Mouse (Mus musculus): ENCODE data around the gene Frrs1l. TPM values are rescaled to one million over a fixed set of nuclear protein-coding genes. Genes with fewer than 3 reads are reported as not detected.

Frrs1l gene
- polyA plus RNA-seq, 1 experiment from 2014 or later: 13.8 TPM

DNA sequence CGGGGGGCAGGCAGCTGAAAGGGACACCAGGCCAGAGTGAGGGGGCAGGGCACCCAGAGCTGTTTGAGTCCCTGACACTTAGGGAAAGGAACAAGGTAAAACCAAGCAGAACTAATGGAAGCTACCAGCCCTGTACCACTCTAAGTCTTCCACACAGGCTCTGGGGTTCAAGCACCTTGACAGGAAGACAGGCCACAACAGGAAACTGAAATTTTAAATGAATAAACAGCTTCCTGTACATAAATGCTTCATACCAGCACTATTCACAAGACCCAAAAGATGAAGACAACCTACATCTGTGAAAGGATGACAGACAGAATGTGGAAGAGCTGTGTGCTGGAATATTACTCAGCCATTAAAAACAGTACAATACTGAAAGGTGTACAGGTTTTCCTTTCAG lies 54.9 kb downstream of the Frrs1l start:
- no peak overlapping the region for H3K9ac ChIP-seq (ENCODE audit: low read length)
- no peak for ATAC-seq
- no peak for DNase-seq (ENCODE audit: low spot score)
- WGBS: no CpG with 5 or more reads among the region's 1 CpGs
- peaks cover 24% of the 10 kb centered on the region for H3K36me3 ChIP-seq (ENCODE audit: control insufficient read depth, insufficient read depth, low read length)
- H3K4me3 ChIP-seq (ENCODE audit: low read depth, low read length): no peak overlapping the region
- no peaks in the 10 kb centered on the region for H3K4me1 ChIP-seq (ENCODE audit: control insufficient read depth, insufficient read depth, low read length)
- no peaks in the 10 kb centered on the region for H3K9me3 ChIP-seq (replicated peaks; ENCODE audit: control insufficient read depth, low read length)
- H3K27ac ChIP-seq (ENCODE audit: low read depth, low read length): no peak overlapping the region
- H3K4me2 ChIP-seq (ENCODE audit: low read length): no peak overlapping the region
- no peaks in the 10 kb centered on the region for H3K27me3 ChIP-seq (replicated peaks; ENCODE audit: control insufficient read depth, insufficient read depth, low read length)

DNA sequence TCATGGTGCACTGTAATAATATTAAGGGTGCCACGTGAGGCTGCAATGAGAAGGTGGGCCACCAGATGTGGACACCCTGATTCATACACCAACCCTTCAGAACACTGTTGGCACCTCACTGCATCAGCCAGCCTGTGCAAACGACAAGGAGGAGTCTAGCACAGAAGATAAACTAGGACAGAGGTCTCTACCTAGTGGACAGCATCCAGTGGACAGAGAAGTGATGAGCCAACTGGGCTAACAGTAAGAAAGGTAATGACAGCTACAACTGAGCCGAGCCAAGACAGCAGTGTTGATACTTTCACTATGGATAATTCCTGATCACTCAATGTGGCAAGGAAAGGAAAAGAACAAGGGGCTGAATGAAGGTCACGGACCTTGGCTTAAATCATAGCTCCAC lies 57.0 kb downstream of the Frrs1l start:
- Histone ChIP-seq H3K36me3 (ENCODE audit: control insufficient read depth, insufficient read depth, low read length) (peaks cover 22% of the 10 kb centered on the region), H3K4me3 (ENCODE audit: low read depth, low read length) (no peak overlapping the region), H3K9ac (ENCODE audit: low read length) (no peak overlapping the region), H3K4me1 (ENCODE audit: control insufficient read depth, insufficient read depth, low read length) (no peaks in the 10 kb centered on the region), H3K27me3 (replicated peaks; ENCODE audit: control insufficient read depth, insufficient read depth, low read length) (no peaks in the 10 kb centered on the region), H3K27ac (ENCODE audit: low read depth, low read length) (no peak overlapping the region), H3K9me3 (replicated peaks; ENCODE audit: control insufficient read depth, low read length) (no peaks in the 10 kb centered on the region), H3K4me2 (ENCODE audit: low read length) (no peak overlapping the region)
- 98% methylated on average over 4 of the region's 4 CpGs for WGBS
- ATAC-seq: no peak
- no peak for DNase-seq (ENCODE audit: low spot score)

DNA sequence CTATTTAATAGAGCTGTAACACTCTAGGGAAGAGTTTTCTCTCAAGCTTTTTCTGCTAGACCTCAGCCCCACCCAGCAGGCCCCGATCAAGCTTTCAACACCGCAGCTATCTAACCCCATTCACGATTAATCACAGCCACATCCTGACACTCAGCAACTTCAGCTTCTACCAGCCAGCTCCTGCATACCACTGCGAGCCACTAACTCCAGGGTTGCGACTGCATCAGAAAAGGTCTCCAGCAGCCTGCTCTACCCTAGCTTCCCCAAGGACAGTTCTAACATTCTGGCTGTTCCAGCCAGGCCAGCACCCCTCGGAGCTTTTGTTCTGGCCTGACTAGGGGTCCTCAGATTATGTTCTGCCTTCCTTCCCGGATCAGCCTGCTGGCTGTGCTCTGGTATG lies 58.1 kb downstream of the Frrs1l start:
- Histone ChIP-seq H3K4me1 (ENCODE audit: control insufficient read depth, insufficient read depth, low read length) (no peaks in the 10 kb centered on the region), H3K36me3 (ENCODE audit: control insufficient read depth, insufficient read depth, low read length) (peaks cover 22% of the 10 kb centered on the region), H3K9me3 (replicated peaks; ENCODE audit: control insufficient read depth, low read length) (no peaks in the 10 kb centered on the region), H3K4me3 (ENCODE audit: low read depth, low read length) (no peak overlapping the region), H3K27me3 (replicated peaks; ENCODE audit: control insufficient read depth, insufficient read depth, low read length) (no peaks in the 10 kb centered on the region), H3K4me2 (ENCODE audit: low read length) (no peak overlapping the region), H3K9ac (ENCODE audit: low read length) (no peak overlapping the region), H3K27ac (ENCODE audit: low read depth, low read length) (no peak overlapping the region)
- no peak for ATAC-seq
- WGBS: 52% methylated on average over 7 of the region's 7 CpGs
- no peak for DNase-seq (ENCODE audit: low spot score)

DNA sequence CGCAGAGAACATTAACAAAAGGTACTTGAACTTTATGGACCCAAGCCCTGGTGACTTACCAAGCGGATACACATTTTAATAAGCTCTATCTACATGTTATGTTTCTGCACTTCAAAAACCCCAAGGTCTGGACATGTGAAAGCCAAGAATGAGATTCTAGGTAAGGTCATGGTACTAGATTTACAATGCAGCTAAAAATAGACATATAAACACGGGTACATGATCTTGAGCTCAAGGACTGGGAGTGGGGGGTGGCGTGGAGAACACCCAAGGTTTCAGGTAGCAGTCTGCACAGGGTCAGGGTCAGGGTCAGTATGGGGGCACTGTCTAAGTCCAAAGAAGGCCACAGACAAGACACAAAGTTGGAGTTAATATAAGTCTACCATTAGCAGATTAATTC lies 59.9 kb downstream of the Frrs1l start:
- WGBS: 82% methylated on average over 4 of the region's 4 CpGs
- Histone ChIP-seq H3K36me3 (ENCODE audit: control insufficient read depth, insufficient read depth, low read length) (peaks cover 21% of the 10 kb centered on the region), H3K4me1 (ENCODE audit: control insufficient read depth, insufficient read depth, low read length) (no peaks in the 10 kb centered on the region), H3K27me3 (replicated peaks; ENCODE audit: control insufficient read depth, insufficient read depth, low read length) (no peaks in the 10 kb centered on the region), H3K4me2 (ENCODE audit: low read length) (no peak overlapping the region), H3K9ac (ENCODE audit: low read length) (no peak overlapping the region), H3K4me3 (ENCODE audit: low read depth, low read length) (no peak overlapping the region), H3K9me3 (replicated peaks; ENCODE audit: control insufficient read depth, low read length) (no peaks in the 10 kb centered on the region), H3K27ac (ENCODE audit: low read depth, low read length) (no peak overlapping the region)
- DNase-seq (ENCODE audit: low spot score) (no peak), ATAC-seq (no peak)

DNA sequence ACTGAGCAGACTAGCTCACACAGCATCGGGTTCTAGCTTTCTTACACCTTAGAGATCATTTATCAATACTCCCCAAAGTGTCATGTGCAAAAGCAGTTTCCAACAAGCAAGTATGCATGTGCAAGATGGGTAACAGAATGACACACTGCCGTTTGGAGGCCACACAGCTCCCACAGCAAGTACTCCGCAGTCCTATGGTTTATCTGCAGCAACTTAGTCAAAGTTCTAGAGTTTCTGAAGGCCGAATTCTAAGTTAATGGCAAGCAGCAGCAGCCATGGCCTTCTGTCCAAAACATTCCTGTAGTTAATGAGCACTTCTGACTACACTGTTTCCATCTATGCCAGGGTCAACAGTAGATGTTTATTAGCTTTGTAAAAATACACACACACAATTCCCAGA lies 63.2 kb downstream of the Frrs1l start:
- H3K9ac ChIP-seq (ENCODE audit: low read length): no peak overlapping the region
- H3K36me3 ChIP-seq (ENCODE audit: control insufficient read depth, insufficient read depth, low read length): peaks cover 31% of the 10 kb centered on the region
- H3K9me3 ChIP-seq (replicated peaks; ENCODE audit: control insufficient read depth, low read length): no peaks in the 10 kb centered on the region
- no peak overlapping the region for H3K4me2 ChIP-seq (ENCODE audit: low read length)
- 93% methylated on average over 4 of the region's 4 CpGs for WGBS
- H3K4me1 ChIP-seq (ENCODE audit: control insufficient read depth, insufficient read depth, low read length): no peaks in the 10 kb centered on the region
- H3K27ac ChIP-seq (ENCODE audit: low read depth, low read length): no peak overlapping the region
- ATAC-seq (no peak), DNase-seq (ENCODE audit: low spot score) (no peak)
- H3K4me3 ChIP-seq (ENCODE audit: low read depth, low read length): no peak overlapping the region
- no peaks in the 10 kb centered on the region for H3K27me3 ChIP-seq (replicated peaks; ENCODE audit: control insufficient read depth, insufficient read depth, low read length)

DNA sequence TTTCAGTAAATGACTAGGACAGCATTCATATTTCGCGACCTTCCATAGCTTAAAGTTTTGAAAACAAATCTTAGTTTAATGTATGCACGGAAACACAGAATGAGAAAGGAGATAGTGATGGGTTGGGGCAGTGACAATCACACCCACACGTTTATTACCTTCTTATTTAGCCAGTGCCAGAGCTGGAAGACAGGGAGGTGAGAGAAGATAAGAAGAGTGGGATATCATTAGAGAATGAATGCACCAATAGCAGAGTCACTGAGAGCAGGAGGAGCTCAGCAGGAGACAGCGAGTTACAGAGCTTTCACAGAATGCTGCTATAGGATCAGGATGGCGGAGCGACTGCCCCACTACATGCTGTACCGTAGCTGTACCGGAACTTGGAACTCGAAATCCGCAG lies 68.0 kb downstream of the Frrs1l start:
- no peaks in the 10 kb centered on the region for H3K27me3 ChIP-seq (replicated peaks; ENCODE audit: control insufficient read depth, insufficient read depth, low read length)
- H3K27ac ChIP-seq (ENCODE audit: low read depth, low read length): no peak overlapping the region

DNA sequence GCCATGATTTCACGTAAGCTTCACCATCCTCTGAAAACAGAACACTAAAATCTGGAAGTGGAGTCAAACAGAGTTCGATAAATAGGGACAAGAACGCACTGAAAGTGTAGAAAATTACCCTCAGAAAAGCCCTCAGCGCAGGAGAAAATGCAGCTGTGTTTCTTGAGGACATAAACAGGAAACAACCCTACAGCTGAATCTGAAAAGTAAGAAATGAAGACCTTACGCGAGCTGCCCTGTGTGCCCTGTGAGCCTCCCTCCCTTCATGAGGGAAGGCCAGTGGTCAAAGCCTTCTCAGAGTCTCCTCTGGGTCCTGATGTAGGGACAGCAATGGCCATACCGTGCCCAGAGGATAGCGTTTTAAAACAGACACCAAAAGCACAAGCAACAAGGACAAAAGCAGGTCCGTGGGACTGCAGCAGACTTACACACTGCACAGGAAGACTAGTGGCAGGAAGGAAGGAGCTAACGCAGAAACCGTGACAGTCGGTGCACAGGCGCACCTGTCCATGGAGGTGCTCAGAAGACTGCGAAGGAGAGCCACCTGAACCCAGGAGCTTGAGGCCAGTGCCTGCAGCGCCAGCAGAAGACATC lies 74.4 kb downstream of the Frrs1l start:
- H3K27me3 ChIP-seq (replicated peaks; ENCODE audit: control insufficient read depth, insufficient read depth, low read length): no peaks in the 10 kb centered on the region
- WGBS: 90% methylated on average over 15 of the region's 15 CpGs
- no peak overlapping the region for H3K9ac ChIP-seq (ENCODE audit: low read length)
- ATAC-seq (no peak), DNase-seq (ENCODE audit: low spot score) (no peak)
- H3K4me1 ChIP-seq (ENCODE audit: control insufficient read depth, insufficient read depth, low read length): no peaks in the 10 kb centered on the region
- no peak overlapping the region for H3K27ac ChIP-seq (ENCODE audit: low read depth, low read length)
- no peak overlapping the region for H3K4me2 ChIP-seq (ENCODE audit: low read length)
- peaks cover 50% of the 10 kb centered on the region for H3K36me3 ChIP-seq (ENCODE audit: control insufficient read depth, insufficient read depth, low read length)
- H3K4me3 ChIP-seq (ENCODE audit: low read depth, low read length): no peak overlapping the region
- H3K9me3 ChIP-seq (replicated peaks; ENCODE audit: control insufficient read depth, low read length): no peaks in the 10 kb centered on the region

More for the DNA sequence above, 68.0 kb downstream of the Frrs1l start:
- Histone ChIP-seq H3K36me3 (ENCODE audit: control insufficient read depth, insufficient read depth, low read length) (peaks cover 39% of the 10 kb centered on the region), H3K4me2 (ENCODE audit: low read length) (no peak overlapping the region), H3K4me1 (ENCODE audit: control insufficient read depth, insufficient read depth, low read length) (no peaks in the 10 kb centered on the region), H3K9ac (ENCODE audit: low read length) (no peak overlapping the region), H3K9me3 (replicated peaks; ENCODE audit: control insufficient read depth, low read length) (no peaks in the 10 kb centered on the region), H3K4me3 (ENCODE audit: low read depth, low read length) (no peak overlapping the region)
- 93% methylated on average over 11 of the region's 11 CpGs for WGBS
- DNase-seq (ENCODE audit: low spot score): no peak
- ATAC-seq: no peak

DNA sequence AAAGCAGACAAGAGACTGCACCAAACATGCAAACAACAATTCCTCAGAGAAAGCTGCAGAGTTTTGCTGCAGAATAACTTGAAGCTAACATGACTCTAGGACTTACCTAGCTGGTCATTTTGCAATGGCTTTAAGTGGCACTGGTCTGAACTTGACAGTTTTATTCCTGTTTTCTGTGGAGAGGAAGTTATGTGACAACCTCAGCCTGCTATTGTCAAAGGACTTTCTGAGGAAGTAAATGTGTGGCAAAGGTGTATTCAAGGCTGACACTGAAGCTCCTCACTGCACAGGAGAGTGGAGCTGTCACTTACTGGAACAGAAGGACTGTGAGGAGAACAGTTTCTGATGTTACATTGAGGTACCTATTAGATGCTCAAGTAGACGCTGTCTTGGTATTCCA lies 75.4 kb downstream of the Frrs1l start:
- DNase-seq (ENCODE audit: low spot score): no peak
- Histone ChIP-seq H3K4me3 (ENCODE audit: low read depth, low read length) (no peak overlapping the region), H3K36me3 (ENCODE audit: control insufficient read depth, insufficient read depth, low read length) (peaks cover 57% of the 10 kb centered on the region), H3K9me3 (replicated peaks; ENCODE audit: control insufficient read depth, low read length) (no peaks in the 10 kb centered on the region), H3K9ac (ENCODE audit: low read length) (no peak overlapping the region), H3K27ac (ENCODE audit: low read depth, low read length) (no peak overlapping the region), H3K4me1 (ENCODE audit: control insufficient read depth, insufficient read depth, low read length) (no peaks in the 10 kb centered on the region), H3K4me2 (ENCODE audit: low read length) (no peak overlapping the region), H3K27me3 (replicated peaks; ENCODE audit: control insufficient read depth, insufficient read depth, low read length) (no peaks in the 10 kb centered on the region)
- ATAC-seq: no peak
- WGBS: 75% methylated on average over 1 of the region's 1 CpGs

DNA sequence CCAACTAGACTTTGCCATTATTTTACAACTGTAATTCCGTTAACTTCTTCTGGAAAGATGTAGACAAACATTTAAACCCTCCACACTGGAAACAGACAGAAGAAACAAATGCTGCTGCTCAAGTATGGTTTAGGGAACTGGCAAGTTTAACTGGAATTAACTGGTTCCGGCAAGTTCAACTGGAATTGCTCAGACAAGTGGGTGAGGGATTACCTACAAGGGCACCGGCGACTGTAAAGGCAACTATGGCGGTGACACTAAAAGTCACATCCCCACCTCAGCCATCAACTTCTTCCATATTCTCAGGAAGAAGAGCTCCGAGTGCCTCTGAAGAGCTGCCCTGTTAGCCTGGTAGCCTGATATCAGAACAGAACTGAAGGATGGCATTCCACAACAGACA lies 75.9 kb downstream of the Frrs1l start:
- ATAC-seq (no peak), DNase-seq (ENCODE audit: low spot score) (no peak)
- H3K27me3 ChIP-seq (replicated peaks; ENCODE audit: control insufficient read depth, insufficient read depth, low read length): no peaks in the 10 kb centered on the region
- no peaks in the 10 kb centered on the region for H3K4me1 ChIP-seq (ENCODE audit: control insufficient read depth, insufficient read depth, low read length)
- H3K9me3 ChIP-seq (replicated peaks; ENCODE audit: control insufficient read depth, low read length): no peaks in the 10 kb centered on the region
- no peak overlapping the region for H3K4me2 ChIP-seq (ENCODE audit: low read length)
- no peak overlapping the region for H3K9ac ChIP-seq (ENCODE audit: low read length)
- H3K4me3 ChIP-seq (ENCODE audit: low read depth, low read length): no peak overlapping the region
- 95% methylated on average over 6 of the region's 6 CpGs for WGBS
- H3K36me3 ChIP-seq (ENCODE audit: control insufficient read depth, insufficient read depth, low read length): peaks cover 61% of the 10 kb centered on the region
- H3K27ac ChIP-seq (ENCODE audit: low read depth, low read length): no peak overlapping the region

All from forebrain, embryonic 14.5 days (tissue).